Mouse (Mus musculus) embryonic stem cell, embryonic (primary cell): ENCODE results near the gene Pip5k1c.

Source experiments
- CTCF ChIA-PET, 4 experiments: fragments of 300-600 bp in 2 of 4; fragments of 350-600 bp in 2 of 4; sonication (Branson Sonifier 250); formaldehyde crosslinking; loops; one replicate each; lab custom pipeline; 2022; ENCODE audit warnings: inconsistent platforms in 2 of 4; lab: Charles Lee
- POLR2A ChIA-PET, 4 experiments: fragments of 300-600 bp in 2 of 4; fragments of 350-600 bp in 2 of 4; sonication (Branson Sonifier 250); formaldehyde crosslinking; loops; one replicate each; lab custom pipeline; 2022; ENCODE audit warnings: antibody characterized with exemption in 4 of 4, inconsistent platforms in 1 of 4; lab: Charles Lee

Gene Pip5k1c

DNA sequence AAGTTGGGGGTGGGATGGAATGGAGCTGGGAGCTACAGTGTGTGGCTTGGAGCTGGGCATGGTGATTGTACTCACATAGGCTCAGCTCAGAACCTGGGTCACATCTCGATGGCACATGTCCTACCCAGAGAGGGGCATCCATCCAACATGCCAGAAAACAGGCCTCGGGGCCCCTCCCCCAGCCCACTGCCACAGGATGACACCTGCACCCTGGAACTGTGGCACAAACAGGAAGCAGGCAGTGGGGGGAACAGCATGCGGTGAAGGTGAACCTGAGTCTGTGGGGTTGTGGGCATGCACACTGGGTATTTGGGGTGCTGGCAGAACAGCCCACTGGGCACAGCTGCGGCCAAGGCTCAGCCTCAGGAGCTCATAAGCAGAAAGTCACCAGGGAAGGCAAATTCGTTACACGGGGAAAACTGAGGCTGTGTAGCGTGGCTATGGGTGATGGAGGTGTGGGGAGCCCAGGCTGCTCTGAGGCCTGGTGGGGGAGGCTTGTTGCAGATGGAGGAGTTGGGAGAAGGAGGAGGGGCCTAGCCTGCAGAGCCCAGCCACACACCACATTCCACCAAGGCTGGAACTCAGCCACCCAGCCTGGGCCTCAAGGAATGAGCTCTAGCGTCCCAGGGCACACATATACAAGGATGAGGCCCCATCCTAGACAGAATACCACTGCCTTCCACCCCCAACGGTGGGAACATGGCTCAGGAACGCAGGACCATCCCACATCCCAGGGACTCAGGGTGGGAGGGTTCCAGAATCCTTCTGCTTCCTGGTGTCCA is 36.6 kb downstream of the Pip5k1c start:
- ChIA-PET POLR2A (interaction anchor here in 3 of 4 experiments (0.6 to 2.2 kb wide), 15 partner anchors 9 to 653 kb away, joined by 3 to 27 read pairs (median 4); partner anchors contain the start of genes Cactin (in 3 of the 3), Pip5k1c (in 1 of the 3) and Tjp3 (in 1 of the 3)), CTCF (interaction anchor here (0.6 to 3.5 kb wide), 12 partner anchors 9 to 222 kb away, joined by 3 to 23 read pairs (median 4); partner anchors contain the start of genes Cactin (in 1 of the 4), Gipc3 (in 1 of the 4) and Pip5k1c (in 1 of the 4))

DNA sequence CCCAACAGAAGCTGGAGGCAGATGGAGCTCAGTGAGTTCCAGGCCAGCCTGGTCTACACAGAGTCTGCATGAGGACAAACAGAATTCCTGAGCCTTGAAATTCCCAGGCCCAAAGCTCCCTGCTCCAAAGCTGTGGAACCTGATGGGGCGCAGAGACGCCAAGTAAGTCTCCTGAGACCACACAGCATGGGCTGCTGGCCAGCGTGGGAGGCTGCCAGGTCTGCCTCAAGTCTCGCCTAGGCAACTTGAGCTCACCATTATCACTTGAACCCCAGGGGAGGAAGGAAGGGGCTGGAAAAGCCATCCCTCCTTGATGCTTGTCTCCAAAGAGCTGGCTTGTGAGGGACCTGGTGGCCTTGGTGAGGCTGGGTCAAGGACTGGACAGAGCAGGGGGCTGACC is 37.2 kb downstream of the Pip5k1c start:
- POLR2A ChIA-PET = interaction anchor here in 3 of 4 experiments (0.6 to 2.2 kb wide), 15 partner anchors 8 to 654 kb away, joined by 3 to 27 read pairs (median 4); partner anchors contain the start of genes Cactin (in 3 of the 3), Pip5k1c (in 1 of the 3) and Tjp3 (in 1 of the 3)
- CTCF ChIA-PET = interaction anchor here (0.6 to 3.5 kb wide), 13 partner anchors 9 to 230 kb away, joined by 3 to 23 read pairs (median 5); partner anchors contain the start of genes Cactin (in 1 of the 4), Gipc3 (in 1 of the 4) and Pip5k1c (in 1 of the 4)

DNA sequence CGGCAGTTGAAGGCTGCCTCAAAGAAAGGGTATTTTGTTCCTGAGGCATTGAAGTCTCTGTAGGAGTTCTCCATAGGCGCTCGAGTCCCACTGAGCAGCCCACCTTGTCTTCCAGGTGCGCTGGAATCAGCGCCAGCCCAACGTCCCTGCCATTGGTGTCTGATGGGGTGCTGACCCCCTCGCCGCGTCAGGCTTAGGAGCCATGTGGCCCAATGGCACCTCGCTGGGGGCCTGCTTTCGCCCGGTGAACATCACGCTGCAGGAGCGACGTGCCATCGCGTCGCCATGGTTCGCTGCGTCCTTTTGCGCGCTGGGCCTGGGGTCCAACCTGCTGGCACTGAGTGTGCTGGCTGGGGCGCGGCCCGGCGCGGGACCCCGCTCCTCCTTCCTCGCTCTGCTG is 39.5 kb downstream of the Pip5k1c start:
- ChIA-PET CTCF (interaction anchor here in 3 of 4 experiments (0.6 to 1.1 kb wide), 3 partner anchors 8 to 131 kb away, joined by 3 to 7 read pairs (median 5); no protein-coding TSS in a partner anchor), POLR2A (interaction anchor here (0.6 to 1.8 kb wide), 6 partner anchors 9 to 15 kb away, joined by 3 to 11 read pairs (median 6); partner anchors contain the start of gene Cactin (in 2 of the 4))

DNA sequence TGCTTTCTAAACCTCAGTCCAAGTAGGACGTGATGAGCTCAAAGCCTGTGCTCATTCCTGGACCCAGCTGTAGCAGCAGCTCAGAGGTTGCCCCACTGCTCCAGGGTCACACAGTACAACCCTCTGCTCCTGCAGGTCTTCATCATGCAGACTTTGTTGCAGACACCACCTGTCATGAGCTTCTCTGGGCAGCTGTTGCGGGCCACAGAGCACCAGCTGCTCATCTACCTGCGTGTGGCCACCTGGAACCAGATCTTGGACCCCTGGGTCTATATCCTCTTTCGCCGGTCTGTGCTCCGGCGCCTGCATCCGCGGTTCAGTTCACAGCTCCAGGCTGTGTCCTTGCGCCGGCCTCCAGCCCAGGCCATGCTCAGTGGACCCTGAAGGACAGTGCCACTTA is 41.6 kb downstream of the Pip5k1c start:
- POLR2A ChIA-PET = interaction anchor here in 3 of 4 experiments (0.5 to 5.1 kb wide), 15 partner anchors 8 to 374 kb away, joined by 3 to 38 read pairs (median 5); partner anchors contain the start of genes Cactin (in 3 of the 3), Gipc3 (in 1 of the 3), Pip5k1c (in 1 of the 3) and Tjp3 (in 1 of the 3)
- CTCF ChIA-PET = interaction anchor here in 2 of 4 experiments (0.5 to 3.4 kb wide), 5 partner anchors 14 to 230 kb away, joined by 3 to 29 read pairs (median 5); partner anchors contain the start of genes Pip5k1c (in 2 of the 2), Cactin (in 1 of the 2) and Tjp3 (in 1 of the 2)

DNA sequence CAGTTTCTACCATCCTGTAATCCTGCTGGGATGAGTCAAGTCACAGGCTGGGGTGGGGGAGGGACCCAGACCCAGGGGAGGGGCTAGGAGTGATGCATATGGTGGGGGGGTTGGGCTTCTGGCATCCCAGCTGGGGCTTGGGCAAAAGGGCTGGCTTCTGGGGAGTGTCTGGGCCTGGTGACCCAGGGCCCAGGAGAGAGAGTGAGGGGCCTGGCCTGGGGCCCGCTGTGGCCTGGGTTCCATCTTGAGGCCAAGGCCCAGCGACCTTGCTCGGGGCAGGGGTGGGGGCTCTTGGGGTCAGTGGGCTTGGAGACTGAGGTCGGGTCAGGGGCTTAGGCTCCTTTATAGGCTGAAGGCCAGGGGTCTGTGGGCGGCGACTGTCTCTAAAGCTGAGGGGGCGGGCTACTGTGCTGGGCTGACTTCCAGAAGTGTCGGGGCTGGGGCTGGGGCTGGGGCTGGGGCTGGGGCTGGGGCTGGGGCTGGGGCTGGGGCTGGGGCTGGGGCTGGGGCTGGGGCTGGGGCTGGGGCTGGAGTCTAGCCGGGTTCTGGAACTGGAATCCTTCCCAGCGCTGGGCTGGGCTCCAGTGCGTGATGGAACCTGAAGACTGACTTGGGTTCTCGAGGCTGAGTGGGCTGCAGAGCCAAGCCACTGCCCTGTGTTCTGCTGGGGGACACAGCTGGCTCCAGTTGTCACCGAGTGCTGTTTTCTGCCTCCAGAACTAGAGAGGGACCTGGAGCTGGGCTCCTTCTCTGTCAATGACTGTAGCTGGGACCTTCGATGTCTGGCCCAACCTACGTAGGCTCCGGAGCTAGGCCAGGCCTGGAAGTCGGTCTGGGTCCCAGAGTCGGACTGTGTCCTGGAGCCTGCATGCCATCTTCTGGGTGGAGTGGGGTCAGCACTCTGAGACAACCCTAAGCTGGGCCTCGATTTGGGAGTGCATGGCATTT is 42.9 kb downstream of the Pip5k1c start:
- POLR2A ChIA-PET = interaction anchor here in 3 of 4 experiments (0.5 to 5.1 kb wide), 23 partner anchors 9 to 671 kb away, joined by 3 to 38 read pairs (median 4); partner anchors contain the start of genes Cactin (in 3 of the 3), Eef2 (in 1 of the 3), Pip5k1c (in 1 of the 3) and Tjp3 (in 1 of the 3)
- CTCF ChIA-PET = interaction anchor here (0.5 to 3.4 kb wide), 18 partner anchors 11 to 488 kb away, joined by 3 to 29 read pairs (median 4); partner anchors contain the start of genes Pip5k1c (in 2 of the 4), Tjp3 (in 2 of the 4), Atcay (in 1 of the 4) and Cactin (in 1 of the 4)

DNA sequence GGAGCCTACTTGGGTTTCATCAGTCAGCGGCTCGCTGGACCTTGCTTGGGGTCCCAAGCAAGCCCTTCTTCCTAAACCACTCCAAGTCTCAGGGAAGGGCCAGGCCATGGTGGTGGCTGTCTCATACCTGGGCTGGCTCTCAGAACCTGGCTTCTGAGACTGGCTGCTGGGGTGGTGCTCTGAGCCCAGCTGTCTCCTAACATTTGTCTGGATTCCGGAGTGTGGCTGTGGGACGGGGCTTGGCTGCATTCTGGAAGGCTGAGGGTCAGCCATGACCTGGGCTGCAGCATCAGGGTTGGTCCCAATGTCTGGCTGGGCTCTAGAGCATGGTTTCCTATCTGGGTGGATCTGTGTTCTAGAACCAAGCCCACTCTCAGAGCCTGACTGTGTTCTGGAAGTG is 43.8 kb downstream of the Pip5k1c start:
- ChIA-PET CTCF (interaction anchor here (0.5 to 3.4 kb wide), 11 partner anchors 32 to 489 kb away, joined by 3 to 29 read pairs (median 5); partner anchors contain the start of genes Tjp3 (in 2 of the 4), Atcay (in 1 of the 4) and Pip5k1c (in 1 of the 4)), POLR2A (interaction anchor here in 3 of 4 experiments (0.6 to 5.1 kb wide), 16 partner anchors 9 to 230 kb away, joined by 3 to 38 read pairs (median 4); partner anchors contain the start of genes Cactin (in 2 of the 3) and Pip5k1c (in 2 of the 3))

DNA sequence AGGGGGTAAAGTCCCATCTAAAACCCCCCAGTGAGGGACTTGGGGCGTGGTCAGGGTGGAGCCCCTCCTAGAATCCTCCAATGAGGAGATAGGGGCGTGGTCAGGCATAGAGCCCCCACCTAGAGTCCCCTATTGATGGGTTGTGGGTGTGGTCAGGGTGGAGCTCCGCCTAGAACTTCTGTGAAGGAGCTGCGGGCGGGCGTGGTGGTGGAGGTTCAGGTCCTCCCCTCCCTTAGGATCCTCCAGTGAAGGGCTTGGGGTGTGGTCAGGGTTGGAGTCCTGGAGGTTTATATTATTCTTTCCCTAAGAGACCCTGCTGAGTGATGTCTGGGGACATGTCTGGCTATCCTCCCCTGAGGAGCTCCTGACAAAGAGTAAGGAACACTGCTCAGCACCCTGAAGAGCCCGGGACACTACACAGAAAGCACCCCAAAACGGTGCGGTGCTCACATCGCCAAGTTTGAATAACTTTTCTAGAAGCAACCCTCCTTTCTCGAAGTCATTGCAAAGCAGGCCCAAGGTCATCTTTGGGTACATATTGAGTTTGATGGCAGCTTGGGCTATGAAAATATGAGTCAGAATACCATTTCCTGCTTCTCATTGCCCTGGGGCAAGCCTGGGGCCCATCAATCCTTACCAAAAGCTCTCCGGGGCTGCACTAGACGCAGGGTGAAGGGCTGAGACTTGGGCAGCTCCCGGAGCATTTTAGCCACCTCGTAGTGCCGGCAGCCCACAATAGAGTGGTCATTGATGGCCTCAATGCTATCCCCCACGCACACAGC is 48.0 kb downstream of the Pip5k1c start:
- ChIA-PET POLR2A (interaction anchor here in 3 of 4 experiments (0.5 to 3.7 kb wide), 42 partner anchors 10 to 665 kb away, joined by 3 to 32 read pairs (median 4); partner anchors contain the start of genes Cactin (in 3 of the 3), Hmg20b (in 2 of the 3), Pip5k1c (in 2 of the 3) and 4930404N11Rik (in 1 of the 3)), CTCF (interaction anchor here (0.5 to 7.4 kb wide), 50 partner anchors 9 to 264 kb away, joined by 3 to 155 read pairs (median 4); partner anchors contain the start of genes Cactin (in 2 of the 4), Hmg20b (in 2 of the 4), Pip5k1c (in 2 of the 4) and Atcay (in 1 of the 4))

DNA sequence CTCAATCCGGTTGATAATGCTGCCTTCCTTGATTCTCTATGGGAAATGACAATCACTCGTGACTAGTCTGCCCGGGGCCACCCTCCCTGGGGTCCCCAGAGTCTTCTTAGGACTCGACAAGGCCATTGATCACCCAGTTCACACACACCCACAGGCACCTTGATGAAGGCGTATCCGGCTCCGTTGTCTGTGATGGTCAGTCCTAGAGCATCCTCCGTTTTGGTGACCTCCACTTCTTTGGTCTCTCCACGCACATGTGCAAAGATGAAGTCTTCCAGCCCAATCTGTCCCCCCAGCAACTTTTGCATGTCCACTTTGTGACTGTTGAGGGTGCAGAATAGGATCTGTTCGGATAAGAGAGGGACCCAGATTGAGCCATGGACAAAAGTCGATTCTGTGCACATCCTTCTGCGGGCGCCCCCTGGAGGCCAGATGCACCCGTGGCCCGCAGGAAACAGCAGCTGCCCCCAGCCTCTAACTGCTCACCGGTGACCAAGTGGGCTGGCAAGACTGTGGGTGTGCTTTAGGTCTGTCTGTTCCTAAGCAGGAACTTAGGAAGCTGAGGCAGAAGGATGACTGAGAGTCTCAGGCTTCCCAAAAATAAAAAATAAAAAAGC is 48.7 kb downstream of the Pip5k1c start:
- ChIA-PET POLR2A (interaction anchor here in 3 of 4 experiments (0.5 to 3.7 kb wide), 39 partner anchors 9 to 666 kb away, joined by 3 to 32 read pairs (median 5); partner anchors contain the start of genes Cactin (in 3 of the 3), Pip5k1c (in 3 of the 3), 4930404N11Rik (in 1 of the 3) and Aes (in 1 of the 3)), CTCF (interaction anchor here (0.5 to 7.4 kb wide), 52 partner anchors 10 to 1354 kb away, joined by 3 to 155 read pairs (median 4); partner anchors contain the start of genes Cactin (in 2 of the 4), Pip5k1c (in 2 of the 4), Tjp3 (in 2 of the 4) and Atcay (in 1 of the 4))

DNA sequence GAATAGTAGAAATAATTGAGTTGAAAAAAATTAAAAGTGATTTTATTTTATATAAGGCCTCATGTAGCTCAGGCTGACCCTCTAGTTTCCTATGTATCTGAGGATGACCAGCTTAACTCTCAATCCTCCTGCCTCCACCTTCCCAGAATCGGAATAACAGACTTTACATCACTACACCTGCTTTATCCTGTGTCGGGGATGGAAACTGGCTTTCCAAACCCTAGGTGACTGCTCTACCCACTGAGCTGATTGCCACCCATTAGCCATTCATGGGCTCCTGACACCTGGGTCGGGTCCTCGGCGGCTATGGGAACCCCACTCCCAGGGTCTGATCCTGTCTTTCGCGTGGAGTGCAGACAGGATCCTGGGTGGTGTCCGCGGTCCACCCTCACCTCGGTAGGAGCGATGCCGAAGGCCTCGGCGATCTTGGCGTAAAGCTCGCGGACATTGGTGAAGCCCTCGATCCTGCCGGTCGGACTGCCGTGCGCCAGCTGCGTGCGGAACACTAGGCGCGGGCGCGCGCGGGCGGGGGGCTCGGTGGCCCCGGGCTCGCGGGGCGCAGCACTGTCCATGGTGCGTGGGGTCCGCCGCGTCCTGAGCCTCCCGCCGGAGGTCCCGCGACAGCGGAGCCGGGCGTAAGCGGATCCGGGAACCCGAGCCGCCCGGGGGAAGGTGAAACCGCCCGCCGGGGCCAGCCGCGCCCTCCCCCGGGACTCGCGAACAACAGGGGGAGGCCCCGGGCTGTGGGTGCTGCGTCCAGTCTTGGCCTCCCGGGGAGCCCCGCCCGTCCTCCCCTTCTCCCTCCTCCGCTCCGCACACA is 50.1 kb downstream of the Pip5k1c start, which contains the start of gene Gipc3:
Gene Gipc3 (minus strand): TSS at position 581 of the 820 bp plus-strand sequence.
- ChIA-PET POLR2A (interaction anchor here (0.6 to 3.7 kb wide), 18 partner anchors 8 to 1175 kb away, joined by 3 to 21 read pairs (median 4); partner anchors contain the start of genes Pip5k1c (in 2 of the 4), 4930404N11Rik (in 1 of the 4), Cactin (in 1 of the 4) and Eef2 (in 1 of the 4)), CTCF (interaction anchor here (0.5 to 7.4 kb wide), 24 partner anchors 9 to 228 kb away, joined by 3 to 155 read pairs (median 4); partner anchors contain the start of genes Tjp3 (in 2 of the 4), Atcay (in 1 of the 4), Cactin (in 1 of the 4) and Pip5k1c (in 1 of the 4))

DNA sequence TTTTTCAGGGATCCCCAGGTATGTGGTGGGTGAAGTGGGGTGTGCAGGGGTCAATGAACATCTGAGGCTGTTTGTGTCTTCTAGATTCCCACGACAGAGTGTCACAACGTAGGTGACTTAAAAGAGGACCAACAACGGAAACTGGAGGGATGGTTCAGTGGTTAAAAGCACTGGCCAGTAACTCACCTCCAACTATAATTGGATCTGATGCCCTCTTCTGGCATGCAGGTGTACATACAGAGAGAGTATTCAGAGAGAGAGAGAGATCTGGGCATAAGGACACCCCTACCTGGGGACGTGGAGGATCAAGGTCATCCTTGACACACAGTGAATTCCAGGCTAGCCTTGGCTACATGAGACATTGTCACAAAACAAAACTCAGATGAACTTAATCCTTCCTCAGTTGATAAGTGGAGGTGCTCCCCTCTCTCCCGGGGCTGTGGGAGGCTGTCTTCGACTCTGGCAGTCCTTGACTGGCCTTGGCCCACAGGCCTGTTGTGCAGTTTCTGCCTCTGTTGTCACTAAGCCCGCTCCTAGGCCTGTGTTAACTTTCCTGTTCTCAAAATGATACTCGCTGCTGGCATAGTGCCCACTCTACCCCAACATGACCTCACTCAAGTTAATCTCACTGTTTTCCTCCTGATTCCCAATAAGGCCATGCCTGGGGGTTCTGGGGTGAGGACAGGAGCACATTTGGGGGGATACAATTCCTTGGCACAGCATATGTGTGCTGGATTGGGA is 51.8 kb downstream of the Pip5k1c start:
- ChIA-PET POLR2A (no interaction called here), CTCF (interaction anchor here in 1 of 4 experiments (7.4 kb wide), 1 partner anchor 54 kb away, joined by 155 read pairs; the partner anchor contains the start of genes Pip5k1c and Tjp3)

DNA sequence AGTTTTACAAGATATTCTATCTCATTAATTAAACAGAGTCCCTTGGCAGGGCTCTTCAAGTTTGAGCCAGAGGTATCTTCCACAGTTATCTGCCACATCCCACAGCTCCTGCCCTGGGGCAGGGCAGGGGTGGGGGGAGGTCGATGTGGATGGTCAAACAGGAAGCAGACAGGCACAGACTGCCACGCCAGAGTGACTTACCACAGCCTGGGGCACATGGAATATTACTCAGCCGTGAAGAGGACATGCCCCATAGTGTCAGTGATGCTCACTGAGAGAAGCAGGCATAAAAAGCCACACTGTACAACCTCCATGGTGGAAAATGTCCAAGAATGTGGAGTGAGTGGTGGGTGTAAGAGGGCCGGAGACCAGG is 52.4 kb downstream of the Pip5k1c start:
- ChIA-PET POLR2A (no interaction called here), CTCF (no interaction called here)

DNA sequence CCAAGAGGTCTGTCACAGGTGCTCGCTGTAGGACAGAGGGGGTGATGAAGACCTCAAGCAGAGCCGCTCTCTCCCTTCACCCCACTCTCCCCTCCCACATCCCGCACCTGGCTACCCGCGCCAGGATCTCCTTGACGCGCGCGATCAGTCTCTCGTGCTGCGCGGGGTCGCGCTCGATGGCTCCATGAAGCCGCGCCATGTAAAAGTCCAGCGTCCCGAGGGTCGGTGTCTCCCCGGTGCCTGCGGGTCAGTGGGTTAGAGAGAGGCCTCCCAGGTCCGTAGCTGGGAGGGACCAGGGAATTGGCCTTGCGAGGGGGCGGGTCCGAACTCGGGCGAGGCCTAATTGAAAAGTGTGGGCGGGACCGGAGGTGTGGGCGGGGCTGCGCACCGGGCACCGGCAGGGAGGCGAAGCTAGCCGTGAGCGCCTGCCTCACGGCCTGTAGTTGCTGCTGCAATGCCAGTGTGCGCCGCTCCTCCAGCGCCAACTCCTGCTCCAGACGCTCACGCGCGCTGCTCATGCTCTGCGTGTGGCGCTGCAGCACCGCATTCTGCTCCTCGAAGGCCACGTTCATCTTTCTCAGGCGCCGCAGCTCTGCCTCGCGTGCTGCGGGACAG is 53.8 kb downstream of the Pip5k1c start:
- ChIA-PET POLR2A (interaction anchor here (0.5 to 2.5 kb wide), 58 partner anchors 8 to 795 kb away, joined by 3 to 15 read pairs (median 4); partner anchors contain the start of genes Cactin (in 3 of the 4), Fzr1 (in 3 of the 4), Pip5k1c (in 3 of the 4) and Dohh (in 1 of the 4)), CTCF (interaction anchor here (0.5 to 2.2 kb wide), 27 partner anchors 8 to 923 kb away, joined by 3 to 29 read pairs (median 4); partner anchors contain the start of genes Pip5k1c (in 2 of the 4), Abhd17a (in 1 of the 4), Cactin (in 1 of the 4) and Fzr1 (in 1 of the 4))

DNA sequence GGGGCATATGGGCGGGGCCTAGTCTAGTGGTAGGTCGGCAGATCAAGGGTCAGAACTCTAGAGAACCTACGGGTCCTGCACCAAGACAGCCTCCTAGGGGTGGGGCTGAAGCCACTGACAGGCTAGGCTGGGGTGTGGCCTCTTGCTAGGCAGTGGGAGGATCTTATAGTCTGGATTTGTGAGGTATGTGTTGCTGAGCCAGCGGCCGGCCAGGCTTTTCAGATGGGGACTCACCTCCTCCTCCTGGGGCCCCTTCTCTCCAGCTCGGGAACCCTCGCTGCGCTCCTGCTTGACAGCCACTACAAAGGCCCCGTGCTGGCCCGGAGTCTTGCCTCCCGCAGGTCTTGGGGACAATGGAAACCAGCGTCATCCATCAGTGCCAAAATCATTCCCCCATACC is 56.4 kb downstream of the Pip5k1c start:
- ChIA-PET POLR2A (interaction anchor here in 1 of 4 experiments (1.3 kb wide), 1 partner anchor 177 kb away, joined by 3 read pairs; no protein-coding TSS in a partner anchor), CTCF (no interaction called here)
